Mouse (Mus musculus) stomach, postnatal 0 days (tissue): Measurements from ENCODE around the gene Prkag2. TPM values are rescaled to one million over a fixed set of nuclear protein-coding genes. Genes with fewer than 3 reads are reported as not detected.
A peak's percentile ranks its signal among the peaks of the same experiment; 100 is the strongest.

ENCODE experiments used
- ATAC-seq: fragments of 200-750 bp; cut with Nextera tagmentation; 2 replicates; pipeline ENCODE4 v1.8.0; 2017; ENCODE audit not compliant: low FRiP score, low TSS enrichment
- DNase-seq: peaks from one replicate; pipeline ENCODE4 v3.0.0-alpha.2; 2016; ENCODE audit warnings: low spot score
- H3K27ac ChIP-seq: fragments of 300-500 bp; sonication (generic); replicated peaks from 2 replicates; pipeline ENCODE4 v1.5.1; 2014; ENCODE audit warnings: mild to moderate bottlenecking, control low read depth
- H3K27me3 ChIP-seq: fragments of 300-500 bp; sonication (generic); 2 replicates; pipeline ENCODE4 v1.6.1; 2014; ENCODE audit warnings: low read length; ENCODE audit not compliant: control insufficient read depth, insufficient read depth
- H3K36me3 ChIP-seq: fragments of 300-500 bp; sonication (generic); 2 replicates; pipeline ENCODE4 v1.6.1; 2014; ENCODE audit warnings: low read length, mixed read lengths; ENCODE audit not compliant: control insufficient read depth, insufficient read depth
- H3K4me1 ChIP-seq: fragments of 300-500 bp; sonication (generic); replicated peaks from 2 replicates; pipeline ENCODE4 v1.6.1; 2014; ENCODE audit warnings: antibody characterized with exemption; ENCODE audit not compliant: control insufficient read depth, insufficient read depth
- H3K4me2 ChIP-seq: fragments of 300-500 bp; sonication (generic); replicated peaks from 2 replicates; pipeline ENCODE4 v1.6.1; 2014; ENCODE audit warnings: low read depth, mild to moderate bottlenecking, control low read depth, moderate library complexity
- H3K4me3 ChIP-seq: fragments of 300-500 bp; sonication (generic); 2 replicates; pipeline ENCODE4 v1.5.1; 2014; ENCODE audit warnings: low read depth, low read length, control low read depth
- H3K9ac ChIP-seq: fragments of 300-500 bp; sonication (generic); 2 replicates; pipeline ENCODE4 v1.6.1; 2014; ENCODE audit warnings: mild to moderate bottlenecking, low read length, control low read depth, mixed read lengths
- H3K9me3 ChIP-seq: fragments of 300-500 bp; sonication (generic); 2 replicates; pipeline ENCODE4 v1.6.1; 2016; ENCODE audit warnings: low read length; ENCODE audit not compliant: control insufficient read depth
- CTCF ChIP-seq: IDR thresholded peaks from 2 replicates; pipeline ENCODE4 v1.5.1; 2016; ENCODE audit warnings: antibody characterized with exemption, low read depth, mild to moderate bottlenecking, moderate library complexity
- EP300 ChIP-seq: optimal IDR thresholded peaks from 2 replicates; pipeline ENCODE3; 2016; ENCODE audit warnings: antibody characterized with exemption
- WGBS: fragments of 180-500 bp; shearing (Covaris S2); extraction: QIAGEN DNeasy Blood & Tissue Kit; methylation state at CpG from one replicate; pipeline ENCODE4 v1.1.7; 2014; 5-methylcytosine and 5-hydroxymethylcytosine counted together
- polyA plus RNA-seq: library from polyadenylated mRNA; unstranded; fragments of >200 nt; fragmentation: Nextera tagmentation; extraction: Ambion mirVana; gene quantifications from 2 replicates; pipeline ENCODE4 v1.2.1, GENCODE M21; 2015

Gene Prkag2
- polyA plus RNA-seq, 1 experiment from 2014 or later: 33.9 TPM

DNA sequence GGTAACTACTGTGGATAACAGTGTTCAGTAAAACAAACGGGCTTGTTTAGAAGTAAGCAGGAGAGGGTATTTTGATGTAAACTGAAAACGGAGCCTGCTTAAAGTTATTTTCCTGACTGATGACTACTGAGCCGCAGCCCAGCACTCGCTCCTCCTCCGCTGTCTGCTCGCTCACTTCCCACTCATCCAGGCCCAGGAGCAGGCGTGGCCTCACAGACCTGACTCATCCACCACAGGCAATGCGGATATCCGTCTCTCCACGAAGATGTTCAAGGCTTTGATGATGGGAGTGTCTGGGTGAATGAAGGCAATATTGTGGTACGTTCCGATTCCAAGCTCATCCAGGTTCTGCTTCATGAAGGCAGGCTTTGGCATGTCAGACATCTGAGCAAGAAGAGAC lies 229.2 kb downstream of the Prkag2 start:
- WGBS: 73% methylated on average over 12 of the region's 12 CpGs
- no peaks in the 10 kb centered on the region for H3K27me3 ChIP-seq
- no peak for TF ChIP-seq EP300
- no peak for TF ChIP-seq CTCF
- H3K36me3 ChIP-seq: peaks cover 12% of the 10 kb centered on the region
- H3K4me2 ChIP-seq: no peak overlapping the region
- H3K4me1 ChIP-seq: no peaks in the 10 kb centered on the region
- no peak overlapping the region for H3K9ac ChIP-seq
- no peaks in the 10 kb centered on the region for H3K9me3 ChIP-seq
- H3K27ac ChIP-seq: no peak overlapping the region
- DNase-seq: no peak
- no peak overlapping the region for H3K4me3 ChIP-seq
- ATAC-seq: no peak

GRCm38 (mm10) chr5:24869796-24870289 lies 230.6 kb downstream of the Prkag2 start:
- H3K27me3 ChIP-seq: no peaks in the 10 kb centered on the region
- H3K4me1 ChIP-seq: no peaks in the 10 kb centered on the region
- no peak overlapping the region for H3K27ac ChIP-seq
- WGBS: 66% methylated on average over 11 of the region's 11 CpGs
- no peak overlapping the region for H3K4me3 ChIP-seq
- TF ChIP-seq EP300 (no peak), CTCF (no peak)
- DNase-seq (no peak), ATAC-seq (no peak)
- H3K4me2 ChIP-seq: no peak overlapping the region
- H3K9me3 ChIP-seq: no peaks in the 10 kb centered on the region
- H3K36me3 ChIP-seq: peaks cover 9% of the 10 kb centered on the region
- no peak overlapping the region for H3K9ac ChIP-seq

- no peak overlapping the region for H3K4me2 ChIP-seq
- ATAC-seq (no peak), DNase-seq (no peak)
- H3K9me3 ChIP-seq: no peaks in the 10 kb centered on the region
- H3K36me3 ChIP-seq: peaks cover 7% of the 10 kb centered on the region
- no peaks in the 10 kb centered on the region for H3K27me3 ChIP-seq
- TF ChIP-seq CTCF (no peak), EP300 (no peak)
- 74% methylated on average over 12 of the region's 12 CpGs for WGBS
- no peak overlapping the region for H3K27ac ChIP-seq
- no peak overlapping the region for H3K9ac ChIP-seq
- no peaks in the 10 kb centered on the region for H3K4me1 ChIP-seq
- H3K4me3 ChIP-seq: no peak overlapping the region
These were observed 236.6 kb downstream of the Prkag2 start for GRCm38 (mm10) chr5:24863804-24864203.

DNA sequence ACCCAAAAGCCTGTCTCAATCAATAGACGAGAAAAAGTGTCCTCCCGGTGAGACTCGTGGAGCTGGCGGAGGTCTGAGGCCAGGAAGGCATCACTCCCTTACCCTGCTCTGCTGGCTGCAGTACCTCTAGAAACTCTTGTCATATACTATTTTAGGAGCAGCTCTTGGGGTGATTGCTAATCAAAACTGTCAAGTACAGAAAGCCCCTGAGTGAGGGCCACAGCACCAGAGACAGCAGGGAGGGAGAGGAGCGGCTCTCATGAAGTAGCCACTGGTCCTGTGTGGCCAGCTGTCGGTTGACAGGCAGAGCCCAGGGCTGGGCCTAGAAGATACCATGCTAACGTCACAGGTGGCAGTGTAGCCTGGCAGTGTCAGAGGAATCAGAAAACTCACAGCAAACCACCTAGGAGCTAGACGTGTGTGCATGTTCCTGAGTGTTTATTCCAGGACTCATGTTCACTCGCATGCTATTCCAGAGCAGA lies 239.0 kb downstream of the Prkag2 start:
- DNase-seq: no peak
- Histone ChIP-seq H3K27me3 (no peaks in the 10 kb centered on the region), H3K9me3 (no peaks in the 10 kb centered on the region), H3K27ac (no peak overlapping the region), H3K36me3 (no peaks in the 10 kb centered on the region; the same call in 1 of the 2 replicates), H3K9ac (no peak overlapping the region), H3K4me1 (no peaks in the 10 kb centered on the region), H3K4me3 (no peak overlapping the region), H3K4me2 (no peak overlapping the region)
- 88% methylated on average over 9 of the region's 9 CpGs for WGBS
- TF ChIP-seq EP300 (no peak), CTCF (no peak)
- ATAC-seq: no peak; the same call in 1 of the 2 replicates

GRCm38 (mm10) chr5:24860635-24861448 lies 239.6 kb downstream of the Prkag2 start:
- Histone ChIP-seq H3K4me2 (no peak overlapping the region), H3K9ac (no peak overlapping the region), H3K27ac (no peak overlapping the region; the same call in 1 of the 2 replicates), H3K4me3 (no peak overlapping the region), H3K9me3 (no peaks in the 10 kb centered on the region), H3K27me3 (no peaks in the 10 kb centered on the region), H3K4me1 (no peaks in the 10 kb centered on the region), H3K36me3 (no peaks in the 10 kb centered on the region)
- WGBS: 68% methylated on average over 13 of the region's 13 CpGs
- DNase-seq (peak; percentile 18), ATAC-seq (peak; percentile 63; the same call in 1 of the 2 replicates)
- TF ChIP-seq CTCF (no peak), EP300 (no peak)
